Mouse (Mus musculus): ENCODE measurements around the gene Tmem259. TPM values are rescaled to one million over a fixed set of nuclear protein-coding genes. Genes with fewer than 3 reads are reported as not detected.

The Tmem259 gene
- polyA plus RNA-seq, 1 experiment from 2014 or later: 17.2 TPM

GRCm38 (mm10) chr10:79985334-79986231 is 1.5 kb upstream of the Tmem259 start:
- H3K4me2 ChIP-seq: peak overlapping the region; percentile 87
- no peaks in the 10 kb centered on the region for H3K9me3 ChIP-seq (replicated peaks)
- peak; percentile 62 for ATAC-seq
- H3K27ac ChIP-seq: peak overlapping the region; percentile 99
- 4% methylated on average over 35 of the region's 35 CpGs for WGBS (ENCODE audit: insufficient replicate concordance)
- H3K36me3 ChIP-seq: peaks cover 19% of the 10 kb centered on the region
- H3K4me1 ChIP-seq: peaks cover 76% of the 10 kb centered on the region
- H3K4me3 ChIP-seq: peak overlapping the region; percentile 78
- H3K27me3 ChIP-seq (replicated peaks): peaks cover 29% of the 10 kb centered on the region
- peak overlapping the region; percentile 76 for H3K9ac ChIP-seq

DNA sequence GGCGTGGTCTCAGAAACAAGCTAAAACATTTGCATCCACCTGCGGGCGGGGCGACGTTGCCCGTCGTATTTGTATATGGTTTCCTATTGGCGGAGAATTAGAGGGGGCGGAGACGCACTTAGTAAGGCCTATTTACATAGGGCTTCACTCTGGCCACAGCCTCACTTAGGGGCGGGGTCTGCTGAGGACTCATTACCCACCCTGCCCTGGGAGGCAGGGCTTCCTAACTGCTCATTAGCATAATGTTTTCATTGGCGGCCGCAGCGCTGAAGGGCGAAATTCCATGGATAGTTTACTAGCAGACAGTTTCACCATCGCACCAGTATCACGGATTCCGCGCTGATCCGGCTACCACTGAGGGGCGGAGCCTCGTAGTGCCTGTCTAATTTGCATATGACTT is 741 bp upstream of the Tmem259 start:
- peak; percentile 85 for ATAC-seq
- H3K9me3 ChIP-seq (replicated peaks): no peaks in the 10 kb centered on the region
- H3K4me1 ChIP-seq: peaks cover 74% of the 10 kb centered on the region
- peaks cover 24% of the 10 kb centered on the region for H3K27me3 ChIP-seq (replicated peaks)
- H3K36me3 ChIP-seq: peaks cover 26% of the 10 kb centered on the region
- 2% methylated on average over 22 of the region's 22 CpGs for WGBS (ENCODE audit: insufficient replicate concordance)
- H3K27ac ChIP-seq: peak overlapping the region; percentile 99
- H3K4me2 ChIP-seq: peak overlapping the region; percentile 87
- H3K9ac ChIP-seq: peak overlapping the region; percentile 83
- H3K4me3 ChIP-seq: peak overlapping the region; percentile 78

DNA sequence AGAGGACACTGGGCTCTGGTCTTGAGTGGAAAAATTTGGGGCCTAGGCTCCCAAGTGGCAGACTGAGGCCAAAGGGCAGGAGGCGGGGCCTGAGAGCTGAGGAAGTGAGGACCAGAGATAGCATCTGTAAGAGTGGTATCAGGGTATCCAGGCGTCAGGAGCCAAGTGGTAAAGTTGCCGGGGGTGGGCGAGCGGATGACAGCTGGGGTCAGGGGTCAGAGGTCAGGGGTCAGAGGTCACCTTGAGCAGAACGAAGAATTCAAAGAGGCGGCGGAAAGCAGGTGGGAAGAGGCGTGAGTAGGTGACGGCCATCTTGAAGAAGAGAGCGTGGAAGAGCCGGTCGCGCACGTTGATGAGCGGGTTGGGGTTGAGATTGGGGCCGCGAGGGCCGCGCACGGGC is 460 bp downstream of the Tmem259 start:
- under 1% methylated on average over 21 of the region's 21 CpGs for WGBS (ENCODE audit: insufficient replicate concordance)
- Histone ChIP-seq H3K4me1 (peaks cover 62% of the 10 kb centered on the region), H3K27ac (peak overlapping the region; percentile 99), H3K4me3 (peak overlapping the region; percentile 78), H3K4me2 (peak overlapping the region; percentile 87), H3K36me3 (peaks cover 38% of the 10 kb centered on the region), H3K27me3 (replicated peaks) (peaks cover 12% of the 10 kb centered on the region), H3K9me3 (replicated peaks) (0 out of 2 replicates have a peak, but pooled peaks cover 2% of the 10 kb centered on the region), H3K9ac (peak overlapping the region; percentile 83)
- ATAC-seq: no peak

GRCm38 (mm10) chr10:79983205-79983604 is 925 bp downstream of the Tmem259 start:
- Histone ChIP-seq H3K27ac (peak overlapping the region; percentile 99), H3K36me3 (peaks cover 42% of the 10 kb centered on the region), H3K4me1 (peaks cover 57% of the 10 kb centered on the region), H3K4me3 (peak overlapping the region; percentile 78), H3K27me3 (replicated peaks) (peaks cover 7% of the 10 kb centered on the region), H3K9me3 (replicated peaks) (peaks cover 6% of the 10 kb centered on the region), H3K4me2 (peak overlapping the region; percentile 87), H3K9ac (peak overlapping the region; percentile 83)
- ATAC-seq: no peak
- WGBS (ENCODE audit: insufficient replicate concordance): 77% methylated on average over 5 of the region's 5 CpGs

DNA sequence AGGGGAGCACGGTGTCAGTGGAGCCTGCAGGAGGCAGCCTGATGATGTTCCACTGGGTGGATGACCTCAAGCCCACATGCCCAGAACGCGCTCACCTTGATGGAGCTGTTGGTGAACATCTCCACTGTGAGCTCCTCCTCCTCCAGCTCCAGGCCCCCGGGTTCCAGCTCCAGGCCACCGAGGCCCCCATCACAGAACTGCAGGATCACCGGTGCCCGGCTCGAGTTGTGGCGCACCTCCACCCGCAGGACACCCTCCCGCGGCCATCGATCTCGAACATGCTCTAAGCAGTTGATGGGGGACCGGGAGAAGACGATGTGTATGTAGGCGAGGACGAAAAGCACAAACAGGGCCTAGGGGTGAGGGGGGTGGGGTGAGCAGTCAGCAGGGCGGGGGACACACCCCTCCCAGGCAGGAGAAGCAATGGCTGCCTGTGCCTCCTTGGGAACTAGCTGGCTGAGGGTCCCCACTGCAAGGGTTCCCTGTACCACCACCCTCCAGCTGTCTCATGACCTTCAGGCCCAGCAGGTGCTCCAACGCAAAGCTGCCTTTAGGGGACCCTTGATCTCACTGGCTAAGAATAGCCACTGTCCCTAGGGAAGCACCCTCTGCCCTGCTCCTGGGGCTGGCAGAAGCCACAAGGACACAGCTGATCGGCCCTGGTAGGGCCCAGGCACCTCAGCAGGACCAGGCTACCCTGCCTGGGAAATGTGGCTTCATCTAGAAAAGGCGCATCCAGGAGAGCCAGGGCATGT is 4.6 kb downstream of the Tmem259 start:
- no peak overlapping the region for H3K27ac ChIP-seq
- no peak for ATAC-seq
- WGBS (ENCODE audit: insufficient replicate concordance): 89% methylated on average over 22 of the region's 22 CpGs

DNA sequence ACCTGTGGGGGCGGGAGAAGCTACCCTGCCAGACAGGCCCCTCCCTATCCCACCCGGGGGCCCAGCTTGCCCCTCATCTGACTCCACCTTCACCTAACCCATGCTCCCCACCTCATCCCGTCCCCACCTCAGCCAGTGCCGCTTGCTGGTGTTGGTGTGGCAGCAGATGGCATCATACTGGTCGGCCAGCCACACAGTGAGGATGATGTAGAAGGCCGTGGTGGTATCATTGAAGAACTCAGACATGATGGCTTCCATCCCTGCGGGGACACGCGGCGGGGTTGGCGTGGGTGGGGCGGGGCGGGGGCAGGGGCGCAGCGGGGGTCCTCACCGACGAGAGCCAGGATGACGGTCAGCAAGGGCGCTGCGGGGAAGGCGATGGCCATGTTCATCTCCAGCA is 6.1 kb downstream of the Tmem259 start:
- peaks cover 24% of the 10 kb centered on the region for H3K4me1 ChIP-seq
- no peak overlapping the region for H3K9ac ChIP-seq
- H3K9me3 ChIP-seq (replicated peaks): peaks cover 37% of the 10 kb centered on the region
- no peak overlapping the region for H3K27ac ChIP-seq
- ATAC-seq: no peak
- H3K36me3 ChIP-seq: peaks cover 86% of the 10 kb centered on the region
- no peak overlapping the region for H3K4me2 ChIP-seq
- peaks cover 9% of the 10 kb centered on the region for H3K27me3 ChIP-seq (replicated peaks)
- H3K4me3 ChIP-seq: no peak overlapping the region
- WGBS (ENCODE audit: insufficient replicate concordance): 93% methylated on average over 21 of the region's 21 CpGs

More for the DNA sequence above, 4.6 kb downstream of the Tmem259 start:
- H3K4me2 ChIP-seq: no peak overlapping the region
- no peak overlapping the region for H3K9ac ChIP-seq
- H3K36me3 ChIP-seq: peaks cover 78% of the 10 kb centered on the region
- no peaks in the 10 kb centered on the region for H3K27me3 ChIP-seq (replicated peaks)
- peaks cover 37% of the 10 kb centered on the region for H3K9me3 ChIP-seq (replicated peaks)
- no peak overlapping the region for H3K4me3 ChIP-seq
- H3K4me1 ChIP-seq: peaks cover 29% of the 10 kb centered on the region

GRCm38 (mm10) chr10:79977324-79977723 is 6.8 kb downstream of the Tmem259 start:
- Histone ChIP-seq H3K9me3 (replicated peaks) (peaks cover 37% of the 10 kb centered on the region), H3K4me2 (no peak overlapping the region), H3K4me1 (peaks cover 17% of the 10 kb centered on the region), H3K4me3 (no peak overlapping the region), H3K27me3 (replicated peaks) (peaks cover 17% of the 10 kb centered on the region), H3K36me3 (peaks cover 81% of the 10 kb centered on the region), H3K27ac (no peak overlapping the region), H3K9ac (no peak overlapping the region)
- no peak for ATAC-seq
- WGBS (ENCODE audit: insufficient replicate concordance): 93% methylated on average over 28 of the region's 28 CpGs

DNA sequence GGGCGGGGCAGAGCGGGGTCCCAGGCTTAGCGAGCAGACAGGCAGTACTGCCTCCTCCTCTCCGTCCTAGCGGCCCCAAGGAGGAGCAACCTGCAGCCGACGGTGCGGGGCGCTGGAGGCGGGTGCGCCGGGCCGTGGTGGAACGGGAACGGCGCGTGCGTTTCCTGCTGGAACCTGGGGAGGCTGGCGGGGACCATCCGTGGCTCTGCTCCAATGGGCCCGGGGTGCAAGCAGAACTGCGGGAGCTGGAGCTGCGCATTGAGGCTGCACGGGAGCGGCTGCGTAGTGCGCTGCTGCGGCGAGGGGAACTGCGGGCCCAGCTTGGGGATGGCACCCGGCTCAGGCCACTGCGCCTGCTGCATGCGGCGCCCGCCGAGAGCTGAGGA is 7.4 kb downstream of the Tmem259 start:
- ATAC-seq: no peak
- Histone ChIP-seq H3K36me3 (peaks cover 78% of the 10 kb centered on the region), H3K27me3 (replicated peaks) (peaks cover 23% of the 10 kb centered on the region), H3K4me2 (no peak overlapping the region), H3K9ac (no peak overlapping the region), H3K4me3 (no peak overlapping the region), H3K27ac (no peak overlapping the region), H3K4me1 (peaks cover 11% of the 10 kb centered on the region), H3K9me3 (replicated peaks) (peaks cover 37% of the 10 kb centered on the region)
- WGBS (ENCODE audit: insufficient replicate concordance): 93% methylated on average over 36 of the region's 36 CpGs

- Histone ChIP-seq H3K9ac (no peak overlapping the region), H3K4me1 (peaks cover 6% of the 10 kb centered on the region), H3K4me3 (no peak overlapping the region), H3K4me2 (no peak overlapping the region), H3K27me3 (replicated peaks) (peaks cover 28% of the 10 kb centered on the region), H3K27ac (no peak overlapping the region), H3K36me3 (peaks cover 73% of the 10 kb centered on the region), H3K9me3 (replicated peaks) (peaks cover 37% of the 10 kb centered on the region)
- ATAC-seq: no peak
- WGBS (ENCODE audit: insufficient replicate concordance): 90% methylated on average over 28 of the region's 28 CpGs
Observed at GRCm38 (mm10) chr10:79976071-79976721, 7.9 kb downstream of the Tmem259 start.

- Histone ChIP-seq H3K27me3 (replicated peaks) (peaks cover 43% of the 10 kb centered on the region), H3K4me3 (no peak overlapping the region), H3K27ac (no peak overlapping the region), H3K9ac (no peak overlapping the region), H3K4me1 (peaks cover 7% of the 10 kb centered on the region), H3K36me3 (peaks cover 58% of the 10 kb centered on the region), H3K4me2 (no peak overlapping the region), H3K9me3 (replicated peaks) (peaks cover 37% of the 10 kb centered on the region)
- no peak for ATAC-seq
- WGBS (ENCODE audit: insufficient replicate concordance): 68% methylated on average over 8 of the region's 8 CpGs
Observed at GRCm38 (mm10) chr10:79974668-79975067, 9.5 kb downstream of the Tmem259 start.

DNA sequence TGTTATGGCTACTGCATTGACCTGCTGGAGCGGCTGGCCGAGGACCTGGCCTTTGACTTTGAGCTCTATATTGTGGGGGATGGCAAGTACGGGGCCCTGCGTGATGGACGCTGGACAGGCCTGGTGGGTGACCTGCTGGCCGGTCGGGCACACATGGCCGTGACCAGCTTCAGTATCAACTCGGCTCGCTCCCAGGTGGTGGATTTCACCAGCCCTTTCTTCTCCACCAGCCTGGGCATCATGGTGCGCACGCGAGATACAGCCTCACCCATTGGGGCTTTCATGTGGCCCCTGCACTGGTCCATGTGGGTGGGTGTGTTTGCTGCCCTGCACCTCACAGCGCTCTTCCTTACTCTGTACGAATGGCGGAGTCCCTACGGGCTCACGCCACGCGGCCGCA is 10.0 kb downstream of the Tmem259 start:
- no peak overlapping the region for H3K4me3 ChIP-seq
- no peak for ATAC-seq
- H3K4me2 ChIP-seq: no peak overlapping the region
- peaks cover 37% of the 10 kb centered on the region for H3K9me3 ChIP-seq (replicated peaks)
- peaks cover 7% of the 10 kb centered on the region for H3K4me1 ChIP-seq
- H3K9ac ChIP-seq: no peak overlapping the region
- H3K27me3 ChIP-seq (replicated peaks): peaks cover 49% of the 10 kb centered on the region
- no peak overlapping the region for H3K27ac ChIP-seq
- H3K36me3 ChIP-seq: peaks cover 52% of the 10 kb centered on the region
- 86% methylated on average over 21 of the region's 21 CpGs for WGBS (ENCODE audit: insufficient replicate concordance)

Measured in liver, embryonic 12.5 days (tissue).